Mouse (Mus musculus) small intestine, adult 2 months (tissue): ENCODE measurements at regions not wholly inside any gene's neighbourhood (a gene's known extent, or its start where the extent isn't known, plus 50 kb on each side); places are given as distances from the start of the nearest gene placed in this dataset.

Source experiments
- CTCF ChIP-seq: fragments of 200-500 bp; IDR thresholded peaks from 2 replicates; pipeline ENCODE4 v1.5.1; 2012; ENCODE audit warnings: low read depth, mild to moderate bottlenecking, control low read depth, inconsistent platforms, low read length, moderate library complexity, mixed read lengths; ENCODE audit not compliant: insufficient replicate concordance, insufficient read length; ENCODE audit errors: extremely low read depth
- POLR2A ChIP-seq: fragments of 200-500 bp; IDR thresholded peaks from 2 replicates; pipeline ENCODE4 v1.6.1; 2012; ENCODE audit warnings: low read depth, mild to moderate bottlenecking, control low read depth, inconsistent platforms, low read length, moderate library complexity

- TF ChIP-seq CTCF, result no peak
- no peak for TF ChIP-seq POLR2A
These were observed 62.2 kb upstream of the Etv6 start for GRCm38 (mm10) chr6:133973205-133973838.
